Mouse (Mus musculus): Measurements from ENCODE around the gene Wdr20.

GRCm38 (mm10) chr12:110845131-110845880 lies 107.6 kb downstream of the Wdr20 start:
- no peak for TF ChIP-seq POLR2A (IDR thresholded peaks at IDR 0.05; ENCODE audit: extremely low read depth, insufficient read depth, low read length)
- no peak for TF ChIP-seq CTCF (IDR thresholded peaks at IDR 0.05; ENCODE audit: extremely low read depth, insufficient read depth, low read length)

All from cortical plate, adult 2 months (tissue).